Mouse (Mus musculus): ENCODE results near the gene Ankrd42.
A peak's percentile ranks its signal among the peaks of the same experiment; 100 is the strongest.

The Ankrd42 gene

GRCm38 (mm10) chr7:92637021-92637625 is at the start of gene Ankrd42:
Gene Ankrd42, minus strand, starts transcription at chr7:92637142.
- peak; percentile 91 to 92 for DNase-seq (ENCODE audit: low spot score in 2 of 2)

GRCm38 (mm10) chr7:92677346-92677745 is 40.4 kb upstream of the Ankrd42 start:
- DNase-seq (ENCODE audit: low spot score in 2 of 2): no peak

GRCm38 (mm10) chr7:92675131-92675530 is 38.2 kb upstream of the Ankrd42 start:
- no peak for DNase-seq (ENCODE audit: low spot score in 2 of 2)

GRCm38 (mm10) chr7:92669507-92670471 is 32.8 kb upstream of the Ankrd42 start, which contains the start of gene Pcf11:
Gene Pcf11, minus strand, starts transcription at chr7:92669934.
- DNase-seq (ENCODE audit: low spot score in 2 of 2): peak; percentile 96 to 98

GRCm38 (mm10) chr7:92668791-92669506 is 32.0 kb upstream of the Ankrd42 start:
- peak; percentile 18 to 34 for DNase-seq (ENCODE audit: low spot score in 2 of 2)

- DNase-seq (ENCODE audit: low spot score in 2 of 2): no peak
Measured at GRCm38 (mm10) chr7:92666274-92666820, 29.4 kb upstream of the Ankrd42 start.

- no peak for DNase-seq (ENCODE audit: low spot score in 2 of 2)
Measured at GRCm38 (mm10) chr7:92658050-92658449, 21.1 kb upstream of the Ankrd42 start.

- DNase-seq (ENCODE audit: low spot score in 2 of 2): no peak
Measured at GRCm38 (mm10) chr7:92656386-92656785, 19.4 kb upstream of the Ankrd42 start.

- no peak for DNase-seq (ENCODE audit: low spot score in 2 of 2)
Measured at GRCm38 (mm10) chr7:92653329-92653728, 16.4 kb upstream of the Ankrd42 start.

GRCm38 (mm10) chr7:92647790-92648189 is 10.8 kb upstream of the Ankrd42 start:
- no peak for DNase-seq (ENCODE audit: low spot score in 2 of 2)

- no peak for DNase-seq (ENCODE audit: low spot score in 2 of 2)
Measured at GRCm38 (mm10) chr7:92642358-92642757, 5.4 kb upstream of the Ankrd42 start.

- DNase-seq (ENCODE audit: low spot score in 2 of 2): no peak
Measured at GRCm38 (mm10) chr7:92638050-92638449, 1.1 kb upstream of the Ankrd42 start.

- no peak for DNase-seq (ENCODE audit: low spot score in 2 of 2)
Measured at GRCm38 (mm10) chr7:92636295-92637011, 489 bp downstream of the Ankrd42 start.

GRCm38 (mm10) chr7:92630167-92630566 is 6.8 kb downstream of the Ankrd42 start:
- no peak for DNase-seq (ENCODE audit: low spot score in 2 of 2)

- no peak for DNase-seq (ENCODE audit: low spot score in 2 of 2)
Measured at GRCm38 (mm10) chr7:92624488-92624887, 12.5 kb downstream of the Ankrd42 start.

- DNase-seq (ENCODE audit: low spot score in 2 of 2): no peak
Measured at GRCm38 (mm10) chr7:92610830-92611229, 26.1 kb downstream of the Ankrd42 start.

- DNase-seq (ENCODE audit: low spot score in 2 of 2): no peak
Measured at GRCm38 (mm10) chr7:92604961-92605360, 32.0 kb downstream of the Ankrd42 start.

- no peak for DNase-seq (ENCODE audit: low spot score in 2 of 2)
Measured at GRCm38 (mm10) chr7:92590842-92591241, 46.1 kb downstream of the Ankrd42 start.

GRCm38 (mm10) chr7:92589986-92590385 is 47.0 kb downstream of the Ankrd42 start:
- DNase-seq (ENCODE audit: low spot score in 2 of 2): no peak

GRCm38 (mm10) chr7:92583567-92583966 is 53.4 kb downstream of the Ankrd42 start:
- no peak for DNase-seq (ENCODE audit: low spot score in 2 of 2)
